Mouse (Mus musculus): ENCODE measurements around the gene Ubald2.
"Not testable (repeated sequence)": the region's sequence is repeated elsewhere in the genome, so short reads cannot be mapped to it uniquely, and the experiment has no call there.

Ubald2 gene

DNA sequence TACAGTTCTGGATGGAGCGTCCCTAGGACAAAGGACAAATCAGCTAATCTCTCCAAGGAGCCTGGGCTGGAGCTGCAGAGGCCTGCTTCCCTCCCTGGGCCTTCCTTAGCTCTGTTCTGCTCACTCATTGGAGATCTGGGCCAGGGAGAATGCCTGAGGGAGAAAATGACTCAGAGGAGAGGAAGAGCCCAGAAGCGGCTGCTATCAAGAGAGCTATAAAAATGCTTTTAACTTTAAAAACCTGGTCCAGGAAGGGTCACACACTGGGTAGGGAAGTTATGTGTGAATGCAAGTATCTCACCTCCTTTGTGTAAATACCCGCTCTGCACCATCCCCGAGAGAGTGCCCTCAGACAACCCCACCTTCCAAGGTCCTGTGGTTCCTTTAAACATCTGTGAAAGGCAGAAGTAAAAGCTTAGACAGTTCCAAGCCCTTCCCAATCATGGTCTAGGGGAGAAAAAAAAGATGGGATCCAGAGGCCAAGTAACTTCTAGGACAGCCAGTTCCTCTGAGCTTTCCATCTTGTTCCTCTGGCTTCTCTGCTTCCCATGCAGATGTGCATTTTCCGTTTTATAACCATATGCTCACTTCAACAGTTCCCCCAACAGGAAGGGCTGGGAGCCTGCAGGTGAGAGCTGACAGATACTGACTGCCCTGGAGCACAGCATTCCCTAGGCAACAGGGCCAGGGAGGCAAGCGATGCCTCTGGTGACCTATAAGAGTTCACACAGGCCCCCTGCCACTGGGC, 17.5 kb upstream of the Ubald2 start:
- no peak for DNase-seq

DNA sequence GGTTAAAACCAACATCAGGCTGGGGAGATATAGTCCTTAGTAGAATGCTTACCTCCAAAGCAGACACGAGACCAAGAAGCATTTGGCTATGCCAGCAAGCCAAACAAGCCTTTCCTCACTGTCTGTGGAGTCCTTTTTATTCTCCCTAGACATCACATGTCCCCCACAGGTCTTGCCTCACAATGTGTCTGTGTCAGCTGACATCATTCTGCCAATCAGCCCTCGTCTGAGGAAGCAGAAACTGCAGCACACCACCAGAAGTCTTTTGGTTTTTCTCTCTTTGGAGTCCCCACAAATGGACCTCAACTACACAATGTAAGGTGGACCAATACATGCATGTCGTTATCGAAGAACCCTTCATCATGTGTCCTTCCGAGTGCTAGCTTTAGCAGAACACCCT, 16.8 kb upstream of the Ubald2 start:
- no peak for DNase-seq

DNA sequence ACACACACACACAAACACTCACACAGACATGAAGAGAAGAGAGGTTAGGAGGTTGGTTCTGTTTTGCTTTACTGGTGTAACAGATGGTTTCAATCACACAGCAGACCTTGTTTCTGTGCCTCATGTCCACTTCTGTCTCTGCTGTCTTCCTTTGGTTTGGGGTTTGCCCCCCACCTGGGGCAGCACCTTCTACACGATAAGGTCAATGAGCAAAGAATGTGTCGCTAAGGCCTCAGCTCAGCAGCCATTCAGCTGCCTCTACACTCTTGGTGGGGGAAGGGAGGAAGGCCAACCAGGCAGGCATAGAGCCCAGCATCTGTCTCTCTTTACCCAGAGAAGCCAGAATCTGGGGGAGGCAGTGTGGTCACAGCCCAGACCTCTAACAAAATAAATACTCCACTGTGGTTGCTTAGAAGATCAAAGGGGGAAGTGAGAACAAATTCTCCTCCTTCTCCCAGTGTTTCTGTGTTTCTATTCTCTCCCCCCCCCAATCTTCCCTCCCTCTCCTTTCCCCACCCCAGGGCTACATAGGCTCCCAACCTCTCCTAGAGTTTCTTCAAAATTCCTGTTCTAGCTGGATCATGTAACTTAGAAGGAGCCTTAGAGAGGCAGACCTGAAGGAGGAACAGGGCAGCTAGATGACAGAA, 15.6 kb upstream of the Ubald2 start:
- peak; percentile 83 for DNase-seq

DNA sequence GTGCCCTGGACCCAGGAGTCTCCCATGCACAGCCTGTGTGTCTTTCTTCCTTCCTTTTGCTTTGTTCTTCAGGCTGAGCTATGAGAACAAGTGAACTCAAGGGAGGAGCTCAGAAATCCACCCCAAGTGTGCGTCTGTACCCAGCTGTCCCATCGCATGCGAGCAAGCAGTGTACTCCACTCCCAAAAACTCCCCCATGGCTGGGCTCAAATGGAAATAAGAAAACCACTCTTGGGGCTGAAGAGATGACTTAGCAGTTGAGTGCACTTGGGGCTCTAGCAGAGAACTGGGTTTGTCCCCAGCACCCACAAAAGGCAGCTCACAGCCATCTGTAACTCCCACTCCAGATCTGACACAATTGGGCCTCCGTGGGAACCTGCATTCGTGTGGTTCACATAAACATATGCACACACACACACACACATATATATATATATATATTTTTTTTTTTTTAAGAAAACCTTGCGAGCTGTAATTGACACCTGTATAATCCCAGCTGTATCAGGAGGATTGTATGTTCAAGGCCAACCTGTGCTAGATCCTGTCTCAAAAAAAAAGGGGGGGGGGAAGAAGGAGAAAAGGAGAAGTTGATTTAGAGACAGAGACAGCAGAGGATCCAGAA, 14.9 kb upstream of the Ubald2 start:
- no peak for DNase-seq

DNA sequence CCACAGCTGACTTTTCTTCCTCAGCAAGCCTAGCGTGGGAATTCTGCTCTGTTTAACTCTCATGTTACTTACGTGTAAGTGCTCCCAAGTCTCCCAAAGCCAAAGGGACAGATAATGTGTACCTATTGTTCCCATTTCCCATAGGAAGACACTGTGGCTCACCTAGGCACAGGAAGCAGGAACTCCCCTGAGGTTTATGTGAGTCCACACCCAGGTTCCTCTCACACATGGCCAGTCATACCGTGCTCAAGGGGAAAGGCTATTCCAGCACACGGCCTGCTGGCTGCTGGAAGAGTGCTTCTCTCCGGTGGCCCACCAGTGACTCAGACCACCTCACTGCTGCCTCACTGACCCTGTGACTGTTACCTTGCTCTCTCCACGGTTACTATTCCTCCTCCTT, 12.8 kb upstream of the Ubald2 start:
- no peak for DNase-seq

DNA sequence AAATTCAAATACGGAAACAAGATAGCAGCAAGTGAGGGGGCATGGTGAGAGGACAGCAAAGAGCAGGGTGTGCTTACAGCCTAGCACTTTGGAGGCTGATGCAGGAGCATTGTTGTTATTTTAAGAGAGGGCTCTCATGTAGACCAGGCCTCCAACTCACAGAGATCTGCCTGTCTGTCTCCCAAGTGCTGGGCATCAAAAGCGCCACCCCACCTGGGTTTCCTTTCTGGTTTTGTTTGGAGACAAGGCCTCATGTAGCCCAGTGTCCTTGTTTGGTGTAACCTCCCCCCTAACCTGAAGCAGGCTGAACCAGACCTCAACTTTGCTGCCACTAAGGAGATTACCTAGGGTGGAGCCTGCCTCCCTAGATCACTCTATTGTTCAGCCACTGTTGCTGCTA, 11.3 kb upstream of the Ubald2 start:
- no peak for DNase-seq

DNA sequence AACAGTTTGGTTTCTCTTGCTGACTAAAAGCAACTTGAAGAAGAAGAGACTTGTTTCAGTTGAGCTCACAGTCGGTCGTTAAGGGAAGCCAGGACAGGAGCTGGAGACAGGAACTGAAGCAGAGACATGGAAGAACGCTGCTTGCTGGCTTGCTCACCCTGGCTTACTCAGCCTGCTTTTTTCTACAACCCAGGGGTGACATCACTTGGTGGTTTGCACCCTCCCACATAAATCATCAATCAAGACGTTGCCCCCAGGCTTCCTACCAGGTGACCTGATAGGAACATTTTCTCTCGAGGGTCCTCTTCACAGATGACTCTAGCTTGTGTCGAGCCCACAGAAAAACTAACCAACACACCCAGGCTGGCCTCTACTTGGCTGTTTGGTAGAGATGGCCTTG, 10.7 kb upstream of the Ubald2 start:
- no peak for DNase-seq

DNA sequence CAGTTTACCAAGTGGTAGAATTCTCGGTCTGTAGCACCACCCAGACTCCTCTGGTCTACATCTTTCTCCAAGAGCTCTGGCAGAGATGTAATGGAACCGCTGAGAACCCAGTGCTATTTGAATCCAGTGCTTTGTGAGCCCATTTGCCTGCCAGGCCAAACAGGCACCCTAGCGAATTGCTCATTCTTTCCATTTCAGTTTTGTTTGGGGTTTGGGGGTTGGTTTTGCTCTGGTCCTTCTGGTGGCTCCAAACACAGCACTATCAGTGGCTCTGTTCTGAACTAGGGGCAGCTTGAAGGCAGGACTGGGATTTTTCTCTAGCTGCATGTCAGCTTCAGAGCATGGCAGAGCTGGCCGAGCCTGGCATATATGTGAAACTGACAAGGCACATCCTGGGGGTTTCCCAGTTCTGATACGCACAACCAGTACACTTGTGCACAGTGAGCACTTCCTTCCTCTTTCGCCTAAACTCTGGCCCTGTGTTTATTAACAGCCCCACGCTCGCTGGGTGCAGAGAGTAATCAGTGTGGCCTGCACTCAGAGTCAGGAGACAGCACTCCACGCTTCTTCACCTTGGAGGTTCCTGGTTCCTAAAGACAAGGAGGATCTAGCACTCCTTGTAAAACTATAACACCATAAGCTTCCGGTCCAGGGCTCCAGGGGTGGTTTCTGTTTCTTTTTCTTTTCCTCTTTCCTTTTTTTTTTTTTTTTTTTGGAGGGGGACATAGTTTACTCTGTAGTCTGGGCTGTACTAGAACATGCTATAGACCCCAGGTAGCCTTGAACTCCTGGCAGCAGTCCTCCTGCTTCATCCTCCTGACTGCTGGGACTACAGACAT, 9.9 kb upstream of the Ubald2 start:
- no peak for DNase-seq

DNA sequence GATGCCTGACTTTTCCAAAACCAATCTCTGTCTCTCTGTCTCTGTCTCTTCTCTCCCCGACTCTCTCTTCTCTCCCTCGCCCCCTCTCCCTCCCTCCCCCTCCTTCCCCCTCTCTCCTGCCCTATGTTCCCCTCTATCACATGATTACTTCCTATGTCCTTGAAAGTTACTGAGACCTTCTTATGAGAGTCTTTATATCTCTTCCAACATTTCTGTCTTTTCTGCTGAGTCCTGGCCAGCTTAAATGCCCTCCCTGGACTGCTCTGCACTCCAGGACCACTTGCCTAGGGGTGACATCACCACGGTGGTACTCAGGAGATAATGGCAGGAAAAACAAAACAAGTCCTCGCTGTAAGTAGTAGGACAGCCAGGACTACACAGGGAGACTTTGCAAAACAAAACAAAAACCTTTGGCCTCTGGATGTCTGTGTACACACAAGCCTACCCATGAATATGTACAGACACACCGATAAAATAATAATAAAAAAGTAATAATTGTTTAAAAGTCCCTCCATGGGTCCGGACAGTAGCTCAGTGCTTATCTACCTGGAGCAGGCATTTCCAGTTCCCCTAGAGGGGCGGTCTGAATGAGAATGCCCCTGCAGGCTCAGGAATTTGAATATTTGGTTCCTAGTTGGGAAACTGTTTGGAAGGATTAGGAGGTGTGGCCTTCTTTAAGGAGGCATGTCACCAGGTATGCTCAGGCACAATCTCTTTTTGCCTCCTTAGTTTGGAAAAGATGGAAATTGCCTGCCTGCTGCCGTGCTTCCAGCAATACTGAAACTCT, 9.1 kb upstream of the Ubald2 start:
- DNase-seq, result no peak

DNA sequence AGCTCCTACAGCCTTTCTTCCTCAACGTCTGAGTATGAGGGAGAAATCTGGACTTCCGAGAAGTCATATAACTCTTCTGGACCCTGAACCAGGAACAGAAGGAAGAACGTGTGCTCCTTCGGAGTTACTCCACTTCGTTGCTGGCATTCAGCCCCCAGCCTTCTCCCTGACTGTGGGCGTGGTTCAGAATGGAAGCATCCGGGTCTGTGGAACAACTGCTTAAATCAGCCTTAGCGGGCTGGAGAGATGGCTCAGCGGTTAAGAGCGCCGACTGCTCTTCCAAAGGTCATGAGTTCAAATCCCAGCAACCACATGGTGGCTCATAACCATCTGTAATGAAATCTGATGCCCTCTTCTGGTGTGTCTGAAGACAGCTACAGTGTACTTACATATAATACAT, 7.6 kb upstream of the Ubald2 start:
- not testable (repeated sequence) for DNase-seq

DNA sequence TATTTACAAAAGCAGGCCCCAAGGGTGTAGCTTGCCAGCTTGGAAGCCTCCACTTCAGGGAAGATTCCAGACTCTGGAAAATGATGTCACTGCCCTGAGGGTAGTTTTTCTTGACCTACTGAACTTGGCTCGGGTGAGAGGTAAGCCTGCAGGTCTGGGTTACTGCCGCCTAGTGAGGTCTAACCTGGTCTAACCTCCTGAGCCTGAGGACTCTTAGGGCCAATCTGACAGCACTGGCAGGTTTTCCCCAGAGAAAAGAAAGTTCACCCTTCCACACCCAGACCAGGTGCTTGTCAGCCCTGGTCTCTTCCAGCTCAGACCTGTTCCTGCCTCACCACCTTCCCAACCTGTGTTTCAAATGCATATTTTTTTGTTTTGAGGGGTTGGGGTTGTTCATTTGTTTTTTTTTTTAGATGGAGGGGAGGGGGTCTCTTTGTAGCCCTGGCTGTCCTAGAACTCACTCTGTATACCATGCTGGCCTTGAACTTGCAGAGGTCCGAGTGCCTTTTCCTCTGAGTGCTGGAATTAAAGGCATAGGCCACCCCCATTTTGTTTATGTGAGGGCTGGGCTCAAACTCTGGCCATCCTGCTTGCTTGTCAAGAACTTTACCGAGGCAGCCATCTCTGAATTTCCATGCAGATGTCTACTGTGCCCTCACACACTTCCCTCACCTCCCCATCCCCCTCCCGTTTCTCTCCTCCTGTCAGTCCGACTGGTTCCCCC, 6.9 kb upstream of the Ubald2 start:
- DNase-seq, result no peak

DNA sequence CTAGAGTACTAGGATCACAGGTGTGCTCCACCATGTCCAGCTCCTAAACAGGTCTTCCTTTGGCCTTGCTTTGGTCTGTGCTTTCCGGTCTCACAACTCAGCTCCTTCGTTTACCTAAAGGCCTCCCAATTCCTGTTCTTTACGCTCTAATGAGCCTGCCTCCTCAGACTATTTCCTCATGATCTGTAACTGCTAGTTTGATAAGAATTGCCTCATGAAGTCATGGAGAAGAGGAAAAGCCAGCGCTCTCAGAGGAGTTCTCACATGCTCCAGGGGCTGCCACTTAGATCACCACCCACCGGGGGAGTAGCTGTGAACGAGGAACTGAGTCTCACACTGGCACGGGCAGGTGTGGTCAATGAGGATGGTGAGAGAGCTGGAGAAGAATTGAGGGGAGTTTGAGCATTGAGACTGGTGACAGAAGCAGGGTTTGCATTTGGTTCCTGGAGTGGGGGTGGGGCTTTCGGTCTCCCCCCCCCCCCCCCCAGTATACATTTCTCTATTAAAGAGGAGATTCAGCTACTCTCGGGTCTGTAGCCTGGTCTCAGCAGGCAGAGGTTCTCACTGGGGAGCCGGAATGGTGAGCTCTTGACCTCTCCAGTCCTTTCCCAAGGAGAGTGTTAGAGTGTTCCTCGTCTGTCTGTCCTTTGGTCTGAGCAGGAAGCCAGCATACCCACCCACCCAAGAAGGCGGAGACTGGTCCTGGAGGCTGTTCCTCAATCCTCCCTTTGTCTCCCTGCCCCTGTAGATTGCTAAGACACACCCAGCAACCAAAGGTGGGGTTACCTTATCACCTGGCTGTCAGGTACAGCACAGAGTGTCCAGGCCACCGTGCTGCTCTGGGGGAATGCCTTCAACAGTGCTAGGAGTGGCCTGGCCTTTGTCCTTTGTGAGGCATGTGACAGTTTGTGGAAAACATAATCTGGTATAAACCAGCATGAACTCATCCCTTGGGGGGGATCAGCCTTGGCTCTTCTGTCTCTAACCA, 4.7 kb upstream of the Ubald2 start:
- DNase-seq, result no peak

DNA sequence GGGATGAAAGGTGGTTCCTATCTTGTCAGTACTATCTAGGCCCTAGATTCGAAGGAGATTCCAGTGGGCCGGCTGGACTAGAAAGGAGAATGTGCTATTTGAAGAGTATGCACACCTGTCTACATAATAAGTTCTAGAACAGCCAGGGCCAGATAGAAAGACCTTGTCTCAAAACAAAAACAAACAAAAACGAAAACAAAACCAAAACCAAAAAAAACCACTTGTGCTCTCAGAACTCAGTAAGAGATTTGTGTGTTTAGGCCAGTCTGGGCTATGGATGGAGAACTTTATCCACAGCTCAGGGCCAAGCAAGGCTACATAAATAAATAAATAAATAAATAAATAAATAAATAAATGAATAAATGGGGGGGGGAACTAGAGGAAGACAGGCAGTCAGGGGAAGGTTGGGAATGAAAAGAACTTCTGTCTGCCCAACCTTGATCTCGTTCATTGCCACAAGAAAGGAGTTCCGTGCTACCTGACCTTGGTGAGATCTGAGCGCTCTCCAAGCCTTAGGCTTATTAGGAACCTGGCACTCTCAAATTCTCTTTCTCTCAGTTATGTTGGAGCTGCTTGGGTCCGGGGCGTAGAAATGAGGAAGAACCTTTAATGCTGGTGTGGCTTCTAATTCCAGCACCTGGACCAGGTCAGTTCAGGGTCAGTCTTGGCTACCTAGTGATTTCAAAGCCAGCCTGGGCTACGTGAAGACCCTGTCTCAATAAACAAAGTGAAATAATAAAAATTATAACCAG, 3.9 kb upstream of the Ubald2 start:
- DNase-seq, result no peak

DNA sequence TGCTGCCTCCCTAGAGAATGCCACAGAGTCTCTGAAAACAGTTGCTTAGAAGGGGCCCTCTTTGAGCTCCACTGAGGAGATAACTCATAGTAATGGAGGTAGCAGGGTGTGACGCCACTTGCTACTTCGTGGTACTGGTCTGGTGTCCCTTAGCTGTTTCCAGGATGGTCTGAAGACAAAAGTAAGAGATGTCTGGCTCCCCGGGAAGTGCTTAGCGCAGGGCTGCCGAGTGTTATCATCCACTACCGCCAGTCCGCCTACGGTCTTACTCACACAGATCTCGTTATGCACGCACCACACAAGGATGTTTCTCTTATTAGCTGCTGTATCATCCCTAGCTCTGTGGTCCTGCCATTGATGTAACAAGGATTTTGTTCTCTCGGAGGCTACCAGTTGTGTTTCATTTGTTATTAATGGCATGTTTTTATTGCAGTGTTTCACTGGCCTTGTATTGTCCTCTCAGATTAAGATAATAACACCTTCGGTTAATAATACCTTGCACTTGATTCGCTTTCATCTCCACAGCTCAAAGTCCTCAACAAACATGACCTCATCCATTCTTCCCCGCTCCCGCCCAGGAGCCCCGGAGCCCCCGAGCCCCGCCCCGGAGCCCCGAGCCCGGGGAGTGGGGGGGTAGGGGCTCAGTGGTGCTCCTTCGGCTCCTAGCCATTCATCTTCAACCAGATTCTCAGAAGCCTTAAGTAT, 3.0 kb upstream of the Ubald2 start:
- DNase-seq, result no peak

DNA sequence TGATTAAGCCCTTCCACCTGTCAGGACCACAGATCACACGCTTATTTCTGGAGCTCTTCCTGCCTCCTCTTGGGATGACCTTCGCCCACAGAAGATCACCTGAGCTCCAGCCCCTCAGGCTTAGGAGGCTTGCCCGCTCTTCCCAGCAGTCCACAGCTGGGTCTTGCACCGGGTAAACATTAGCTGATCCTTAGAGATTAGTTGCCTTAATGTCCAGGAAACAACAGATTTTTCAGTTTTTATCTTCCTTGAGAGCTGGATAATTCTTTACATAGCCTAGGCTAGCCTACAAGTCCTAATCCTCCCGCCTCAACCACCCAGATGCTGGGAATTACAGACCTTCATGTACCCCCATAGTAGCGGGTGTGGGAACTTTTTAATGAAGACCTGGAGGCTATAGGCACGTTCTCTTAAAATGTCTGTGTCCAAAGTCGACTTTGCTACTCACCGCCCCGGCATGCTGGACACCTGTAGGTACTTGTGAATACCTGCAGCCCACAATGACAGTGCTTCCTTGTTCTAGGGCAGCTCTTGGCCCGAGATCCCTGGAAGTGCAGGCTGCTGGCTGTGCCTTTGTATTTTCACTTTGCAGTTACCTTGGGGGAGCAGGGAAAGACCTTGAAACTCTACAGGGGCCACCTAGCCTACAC, 2.3 kb upstream of the Ubald2 start:
- no peak for DNase-seq

DNA sequence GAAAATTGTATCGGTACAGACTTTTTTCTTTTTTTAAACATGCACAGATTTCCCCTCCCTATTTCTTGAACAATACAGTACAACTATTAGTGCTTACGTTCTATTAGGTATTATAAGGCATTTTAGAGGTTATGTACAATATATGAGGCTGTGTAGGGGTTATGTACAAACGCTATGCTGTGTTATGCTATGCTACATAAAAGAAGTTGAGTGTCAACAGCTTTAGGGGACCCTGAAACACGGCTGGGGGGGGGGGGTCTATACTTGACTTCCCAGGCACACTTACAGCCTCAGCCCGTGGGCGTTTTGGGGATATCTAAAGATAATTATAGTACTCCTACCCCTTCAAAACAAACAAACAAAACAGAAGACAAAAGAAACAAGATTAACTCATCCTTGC, 1.8 kb upstream of the Ubald2 start:
- no peak for DNase-seq

DNA sequence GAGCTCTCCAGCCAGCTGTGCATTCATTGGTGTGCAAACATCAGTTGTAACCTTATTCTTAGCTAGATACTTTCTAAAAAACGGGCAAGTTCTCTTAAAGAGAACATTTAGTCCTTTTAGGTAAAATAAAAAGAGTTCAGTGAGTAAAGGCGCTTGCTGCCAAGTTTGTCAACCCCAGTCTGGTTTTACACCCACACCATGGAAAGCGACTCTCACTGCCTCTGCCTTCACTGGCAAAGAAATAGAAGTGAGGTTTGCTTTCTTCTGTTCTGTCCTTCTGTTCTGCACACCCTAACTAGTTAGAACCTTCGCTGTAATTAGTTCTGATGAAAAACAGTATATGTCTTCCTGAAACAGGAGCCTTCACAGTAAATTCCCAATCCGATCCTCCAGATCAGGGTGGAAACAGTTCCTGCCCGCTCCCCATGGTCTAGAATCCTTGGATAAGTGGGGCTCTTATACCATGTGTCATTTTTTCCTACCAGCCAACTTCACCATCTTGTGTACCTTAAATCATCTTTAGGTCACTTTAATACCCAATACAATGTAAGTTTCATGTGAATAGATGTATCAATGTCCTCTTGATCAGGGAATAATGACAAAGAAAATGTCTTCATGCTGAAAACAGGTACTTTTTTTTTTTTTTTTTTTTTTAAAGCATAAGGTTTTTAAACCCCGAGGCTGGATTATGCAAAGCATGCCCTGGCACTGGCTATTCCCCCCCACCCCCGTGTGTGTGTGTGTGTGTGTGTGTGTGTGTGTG, 1.1 kb upstream of the Ubald2 start:
- DNase-seq, result no peak

All from embryo, embryonic 11 days (tissue).